Mouse (Mus musculus): ENCODE data around the gene Myo3b. TPM values are rescaled to one million over a fixed set of nuclear protein-coding genes. Genes with fewer than 3 reads are reported as not detected.

Myo3b gene
- polyA plus RNA-seq, 1 experiment from 2014 or later = 0.39 TPM

DNA sequence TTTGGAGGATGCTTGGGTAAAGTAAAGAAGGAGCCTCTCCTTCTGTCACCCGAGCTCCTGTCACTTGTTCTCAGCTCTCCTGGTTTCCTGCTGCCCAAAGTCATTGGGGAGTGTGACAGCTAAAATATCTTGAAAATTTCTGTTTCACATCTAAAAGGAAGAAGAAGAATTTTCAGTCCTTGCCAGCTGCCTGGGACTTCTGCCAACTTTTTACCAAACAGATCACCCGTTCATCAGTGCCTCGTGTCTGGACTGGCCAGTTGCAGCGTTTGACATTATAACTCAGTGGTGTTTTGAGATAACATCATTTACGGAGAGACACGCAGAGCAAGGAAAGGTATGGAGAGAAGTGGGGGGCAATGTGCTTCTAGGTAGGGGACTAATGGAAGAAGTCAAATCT, 20.7 kb upstream of the Myo3b start:
- no peaks in the 10 kb centered on the region for H3K4me1 ChIP-seq (ENCODE audit: control insufficient read depth, insufficient read depth, low read depth, low read length)
- no peaks in the 10 kb centered on the region for H3K9me3 ChIP-seq (ENCODE audit: control insufficient read depth, low read length)
- no peak overlapping the region for H3K4me3 ChIP-seq (ENCODE audit: low read length)
- no peak overlapping the region for H3K9ac ChIP-seq (ENCODE audit: low read depth, low read length)
- H3K27me3 ChIP-seq (replicated peaks; ENCODE audit: control insufficient read depth, insufficient read depth, low read length) = no peaks in the 10 kb centered on the region
- H3K4me2 ChIP-seq (ENCODE audit: low read length) = no peak overlapping the region
- no peak for ATAC-seq
- H3K27ac ChIP-seq (ENCODE audit: low read depth, low read length) = no peak overlapping the region
- WGBS = 67% methylated on average over 6 of the region's 6 CpGs
- H3K36me3 ChIP-seq (ENCODE audit: control insufficient read depth, insufficient read depth, low read length) = peaks cover 23% of the 10 kb centered on the region

DNA sequence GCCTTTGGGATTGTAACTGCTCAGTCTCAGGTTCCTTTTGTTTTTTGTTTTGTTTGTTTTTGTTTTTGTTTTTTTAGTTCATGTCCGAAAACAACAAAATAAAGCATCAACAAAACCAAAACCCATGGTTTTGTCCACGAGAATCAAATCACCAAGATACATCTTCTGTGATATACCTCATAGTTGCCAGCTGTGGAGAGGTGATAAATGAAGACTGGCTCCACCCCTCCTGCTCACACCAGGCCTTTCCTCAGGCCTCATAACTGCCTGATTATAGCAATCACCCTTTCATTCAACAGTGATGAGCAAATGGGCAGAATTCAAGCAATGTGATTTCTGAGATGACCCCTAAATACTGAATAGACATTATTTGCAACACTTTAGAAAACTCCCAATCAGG, 14.5 kb upstream of the Myo3b start:
- Histone ChIP-seq H3K27ac (ENCODE audit: low read depth, low read length) (no peak overlapping the region), H3K4me1 (ENCODE audit: control insufficient read depth, insufficient read depth, low read depth, low read length) (no peaks in the 10 kb centered on the region), H3K27me3 (replicated peaks; ENCODE audit: control insufficient read depth, insufficient read depth, low read length) (no peaks in the 10 kb centered on the region), H3K4me3 (ENCODE audit: low read length) (no peak overlapping the region), H3K9ac (ENCODE audit: low read depth, low read length) (no peak overlapping the region), H3K9me3 (ENCODE audit: control insufficient read depth, low read length) (no peaks in the 10 kb centered on the region; the same call in none of the 2 replicates), H3K4me2 (ENCODE audit: low read length) (no peak overlapping the region), H3K36me3 (ENCODE audit: control insufficient read depth, insufficient read depth, low read length) (peaks cover 14% of the 10 kb centered on the region)
- 94% methylated on average over 2 of the region's 2 CpGs for whole genome bisulfite sequencing
- ATAC-seq = no peak

DNA sequence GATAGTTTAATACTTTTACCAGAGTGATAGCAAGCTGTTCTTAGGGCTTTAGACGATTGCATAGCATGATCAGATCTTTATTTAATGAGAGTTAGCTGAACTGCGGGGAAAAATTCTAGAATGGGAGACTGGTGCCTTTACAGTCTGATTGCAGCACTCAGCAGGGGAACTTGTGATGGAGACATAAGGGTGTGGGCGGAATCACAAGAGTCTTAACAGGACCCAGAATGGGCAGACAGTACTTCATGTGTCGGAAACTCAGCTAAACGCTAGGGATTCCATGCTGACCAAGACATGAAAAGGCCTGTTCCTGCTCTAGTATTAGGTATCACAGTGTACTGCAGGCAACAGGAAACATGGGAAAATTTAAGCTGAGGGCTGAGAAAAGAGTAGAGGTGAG, 13.2 kb upstream of the Myo3b start:
- H3K27me3 ChIP-seq (replicated peaks; ENCODE audit: control insufficient read depth, insufficient read depth, low read length) = no peaks in the 10 kb centered on the region
- H3K36me3 ChIP-seq (ENCODE audit: control insufficient read depth, insufficient read depth, low read length) = peaks cover 14% of the 10 kb centered on the region
- H3K4me2 ChIP-seq (ENCODE audit: low read length) = no peak overlapping the region
- ATAC-seq = no peak
- no peaks in the 10 kb centered on the region for H3K4me1 ChIP-seq (ENCODE audit: control insufficient read depth, insufficient read depth, low read depth, low read length)
- peaks cover 2% of the 10 kb centered on the region for H3K9me3 ChIP-seq (ENCODE audit: control insufficient read depth, low read length)
- no peak overlapping the region for H3K27ac ChIP-seq (ENCODE audit: low read depth, low read length)
- no peak overlapping the region for H3K4me3 ChIP-seq (ENCODE audit: low read length)
- 91% methylated on average over 5 of the region's 5 CpGs for WGBS
- H3K9ac ChIP-seq (ENCODE audit: low read depth, low read length) = no peak overlapping the region

DNA sequence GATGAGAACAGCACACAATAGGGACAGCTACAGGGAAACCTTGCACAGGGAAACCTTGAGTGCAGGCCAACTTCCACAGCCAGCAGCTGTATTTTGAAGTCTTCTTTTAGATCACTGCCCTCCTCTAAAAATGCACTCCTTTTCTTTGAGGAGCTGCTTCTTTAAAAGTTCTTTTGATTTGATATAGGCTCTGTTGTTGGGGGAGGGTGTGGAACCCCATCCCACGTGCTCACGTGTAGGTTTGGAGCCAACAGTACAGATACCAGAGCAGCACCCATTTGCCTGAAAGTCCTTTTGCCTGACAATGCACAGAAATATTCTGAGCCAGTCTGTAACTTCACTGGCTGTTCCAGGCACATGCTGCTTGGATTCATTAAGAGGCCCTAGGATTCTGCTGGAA, 7.5 kb upstream of the Myo3b start:
- H3K27ac ChIP-seq (ENCODE audit: low read depth, low read length) = no peak overlapping the region
- no peak overlapping the region for H3K9ac ChIP-seq (ENCODE audit: low read depth, low read length)
- H3K36me3 ChIP-seq (ENCODE audit: control insufficient read depth, insufficient read depth, low read length) = 0 out of 2 replicates have a peak, but pooled peaks cover 3% of the 10 kb centered on the region
- peaks cover 2% of the 10 kb centered on the region for H3K9me3 ChIP-seq (ENCODE audit: control insufficient read depth, low read length)
- H3K27me3 ChIP-seq (replicated peaks; ENCODE audit: control insufficient read depth, insufficient read depth, low read length) = no peaks in the 10 kb centered on the region
- H3K4me1 ChIP-seq (ENCODE audit: control insufficient read depth, insufficient read depth, low read depth, low read length) = no peaks in the 10 kb centered on the region
- ATAC-seq = no peak
- no peak overlapping the region for H3K4me3 ChIP-seq (ENCODE audit: low read length)
- 89% methylated on average over 2 of the region's 2 CpGs for WGBS
- no peak overlapping the region for H3K4me2 ChIP-seq (ENCODE audit: low read length)

DNA sequence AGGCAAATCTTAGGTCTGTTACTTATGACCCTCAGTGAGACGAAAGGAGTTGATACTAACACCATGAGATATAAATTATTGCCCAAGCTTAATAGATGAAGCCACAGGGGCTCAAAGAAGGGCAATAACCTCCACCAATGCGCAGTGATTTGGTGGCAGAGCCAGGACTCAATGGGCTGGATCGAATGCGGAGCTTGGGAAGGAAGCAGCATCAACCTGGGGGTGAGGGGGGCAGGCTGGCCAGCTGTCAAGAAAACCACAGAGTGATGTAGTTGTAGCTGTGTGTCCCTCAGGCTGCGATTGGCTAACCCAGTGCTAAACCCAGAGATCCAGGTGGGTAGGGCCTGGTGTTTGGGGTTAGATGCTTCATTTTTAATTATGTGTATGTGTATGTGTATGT, 4.0 kb upstream of the Myo3b start:
- ATAC-seq = no peak
- 50% methylated on average over 5 of the region's 5 CpGs for WGBS
- H3K9ac ChIP-seq (ENCODE audit: low read depth, low read length) = no peak overlapping the region

DNA sequence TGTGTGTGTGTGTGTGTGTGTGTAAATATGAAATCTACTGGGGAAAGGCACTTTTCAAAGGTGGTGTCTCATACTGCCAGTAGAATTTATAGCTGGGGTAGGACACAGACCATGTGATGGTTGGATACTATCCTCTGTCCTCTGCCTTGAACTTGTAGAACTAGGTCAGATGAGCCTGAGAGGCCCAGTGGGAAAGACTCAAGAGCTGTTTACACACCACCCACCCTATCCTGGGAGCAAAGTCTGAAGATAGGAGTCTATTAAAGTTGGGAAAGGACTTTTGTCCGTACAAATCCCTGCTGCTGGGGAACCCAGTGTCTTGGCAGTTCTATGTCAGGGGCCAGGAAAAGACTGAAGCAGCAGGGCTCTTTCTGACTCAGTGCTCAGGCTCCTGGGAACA, 3.6 kb upstream of the Myo3b start:
- H3K4me1 ChIP-seq (ENCODE audit: control insufficient read depth, insufficient read depth, low read depth, low read length) = peaks cover 3% of the 10 kb centered on the region; the same call in 1 of the 2 replicates
- H3K27ac ChIP-seq (ENCODE audit: low read depth, low read length) = no peak overlapping the region
- H3K4me3 ChIP-seq (ENCODE audit: low read length) = no peak overlapping the region
- H3K27me3 ChIP-seq (replicated peaks; ENCODE audit: control insufficient read depth, insufficient read depth, low read length) = no peaks in the 10 kb centered on the region
- no peaks in the 10 kb centered on the region for H3K9me3 ChIP-seq (ENCODE audit: control insufficient read depth, low read length)
- ATAC-seq = no peak
- WGBS = 67% methylated on average over 1 of the region's 1 CpGs
- H3K36me3 ChIP-seq (ENCODE audit: control insufficient read depth, insufficient read depth, low read length) = no peaks in the 10 kb centered on the region
- no peak overlapping the region for H3K9ac ChIP-seq (ENCODE audit: low read depth, low read length)
- H3K4me2 ChIP-seq (ENCODE audit: low read length) = no peak overlapping the region

More for the DNA sequence above, 4.0 kb upstream of the Myo3b start:
- Histone ChIP-seq H3K4me3 (ENCODE audit: low read length) (no peak overlapping the region), H3K36me3 (ENCODE audit: control insufficient read depth, insufficient read depth, low read length) (no peaks in the 10 kb centered on the region), H3K27me3 (replicated peaks; ENCODE audit: control insufficient read depth, insufficient read depth, low read length) (no peaks in the 10 kb centered on the region), H3K9me3 (ENCODE audit: control insufficient read depth, low read length) (peaks cover under 1% of the 10 kb centered on the region; the same call in 1 of the 2 replicates), H3K4me2 (ENCODE audit: low read length) (no peak overlapping the region), H3K4me1 (ENCODE audit: control insufficient read depth, insufficient read depth, low read depth, low read length) (peaks cover 3% of the 10 kb centered on the region; the same call in 1 of the 2 replicates), H3K27ac (ENCODE audit: low read depth, low read length) (no peak overlapping the region)

DNA sequence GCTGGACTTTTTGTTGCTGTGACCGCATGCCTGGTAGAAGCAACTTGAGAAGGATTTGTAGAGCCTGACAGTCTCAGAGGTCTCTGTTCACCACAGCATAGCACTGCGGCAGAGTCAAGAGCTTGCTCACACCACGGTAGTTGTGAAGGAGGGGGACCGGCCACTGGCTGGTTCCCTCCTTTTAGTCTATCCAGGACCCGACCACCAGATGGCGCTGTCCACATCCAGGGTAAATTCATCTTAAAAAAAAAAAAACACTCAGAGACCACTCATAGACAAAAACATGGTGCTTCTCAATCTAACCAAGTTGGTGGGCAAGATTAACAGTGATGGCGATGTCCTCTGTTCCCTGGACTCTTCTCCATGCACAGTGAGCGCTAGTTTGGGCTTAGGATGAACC, 1.7 kb upstream of the Myo3b start:
- no peaks in the 10 kb centered on the region for H3K27me3 ChIP-seq (replicated peaks; ENCODE audit: control insufficient read depth, insufficient read depth, low read length)
- no peak overlapping the region for H3K4me2 ChIP-seq (ENCODE audit: low read length)
- peaks cover 3% of the 10 kb centered on the region; the same call in 1 of the 2 replicates for H3K4me1 ChIP-seq (ENCODE audit: control insufficient read depth, insufficient read depth, low read depth, low read length)
- H3K36me3 ChIP-seq (ENCODE audit: control insufficient read depth, insufficient read depth, low read length) = no peaks in the 10 kb centered on the region
- no peak overlapping the region for H3K27ac ChIP-seq (ENCODE audit: low read depth, low read length)
- no peak overlapping the region for H3K9ac ChIP-seq (ENCODE audit: low read depth, low read length)
- ATAC-seq = no peak
- H3K9me3 ChIP-seq (ENCODE audit: control insufficient read depth, low read length) = no peaks in the 10 kb centered on the region
- no peak overlapping the region for H3K4me3 ChIP-seq (ENCODE audit: low read length)
- 79% methylated on average over 8 of the region's 8 CpGs for WGBS

DNA sequence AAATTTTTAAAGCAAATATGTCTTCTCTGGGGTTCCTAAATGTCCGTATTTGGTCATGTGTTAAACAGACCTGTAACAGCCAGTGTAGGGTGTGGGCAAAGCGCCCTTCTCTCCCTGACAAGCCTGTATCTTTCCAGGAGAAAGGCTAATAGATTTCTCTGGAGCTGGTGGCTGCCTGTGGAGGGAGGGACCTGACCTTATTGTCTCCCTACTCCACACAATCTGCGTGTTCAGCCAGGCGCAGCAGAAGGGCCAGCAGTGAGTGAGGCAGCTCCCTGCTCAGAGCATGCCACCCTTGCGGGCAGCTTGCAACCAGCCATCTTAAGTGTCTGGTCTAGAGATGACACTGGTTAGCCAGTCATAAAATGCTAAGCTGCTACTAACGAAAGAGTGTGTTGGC, 5.5 kb downstream of the Myo3b start:
- Histone ChIP-seq H3K27me3 (replicated peaks; ENCODE audit: control insufficient read depth, insufficient read depth, low read length) (no peaks in the 10 kb centered on the region), H3K36me3 (ENCODE audit: control insufficient read depth, insufficient read depth, low read length) (no peaks in the 10 kb centered on the region), H3K4me1 (ENCODE audit: control insufficient read depth, insufficient read depth, low read depth, low read length) (peaks cover 3% of the 10 kb centered on the region; the same call in 1 of the 2 replicates), H3K4me2 (ENCODE audit: low read length) (no peak overlapping the region), H3K9me3 (ENCODE audit: control insufficient read depth, low read length) (no peaks in the 10 kb centered on the region), H3K4me3 (ENCODE audit: low read length) (no peak overlapping the region), H3K9ac (ENCODE audit: low read depth, low read length) (no peak overlapping the region), H3K27ac (ENCODE audit: low read depth, low read length) (no peak overlapping the region)
- ATAC-seq = peak; percentile 83
- 32% methylated on average over 6 of the region's 6 CpGs for WGBS

DNA sequence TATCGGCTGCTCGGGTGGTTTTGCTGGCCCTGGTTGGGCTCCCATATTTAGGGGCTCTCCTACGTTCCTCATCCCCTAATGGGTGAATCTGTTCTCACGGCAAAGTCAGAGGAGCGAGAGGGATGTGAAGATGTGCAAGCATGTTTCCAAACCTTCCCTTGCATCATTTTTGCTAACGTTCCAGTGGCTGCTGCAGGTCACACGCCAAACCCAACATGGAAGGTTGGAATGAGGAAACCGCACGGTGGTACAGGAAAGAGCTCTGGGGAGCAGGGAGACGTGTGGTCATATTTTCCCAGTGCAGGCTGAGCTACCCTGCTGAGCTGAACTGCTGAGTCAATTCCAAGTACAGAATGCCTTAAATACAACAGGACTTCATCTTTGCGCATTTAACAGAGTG, 8.9 kb downstream of the Myo3b start:
- WGBS = 90% methylated on average over 11 of the region's 11 CpGs
- no peak for ATAC-seq
- Histone ChIP-seq H3K27ac (ENCODE audit: low read depth, low read length) (no peak overlapping the region), H3K9ac (ENCODE audit: low read depth, low read length) (no peak overlapping the region), H3K4me2 (ENCODE audit: low read length) (no peak overlapping the region), H3K36me3 (ENCODE audit: control insufficient read depth, insufficient read depth, low read length) (no peaks in the 10 kb centered on the region), H3K9me3 (ENCODE audit: control insufficient read depth, low read length) (no peaks in the 10 kb centered on the region), H3K4me3 (ENCODE audit: low read length) (no peak overlapping the region), H3K4me1 (ENCODE audit: control insufficient read depth, insufficient read depth, low read depth, low read length) (peaks cover 3% of the 10 kb centered on the region; the same call in 1 of the 2 replicates), H3K27me3 (replicated peaks; ENCODE audit: control insufficient read depth, insufficient read depth, low read length) (no peaks in the 10 kb centered on the region)

DNA sequence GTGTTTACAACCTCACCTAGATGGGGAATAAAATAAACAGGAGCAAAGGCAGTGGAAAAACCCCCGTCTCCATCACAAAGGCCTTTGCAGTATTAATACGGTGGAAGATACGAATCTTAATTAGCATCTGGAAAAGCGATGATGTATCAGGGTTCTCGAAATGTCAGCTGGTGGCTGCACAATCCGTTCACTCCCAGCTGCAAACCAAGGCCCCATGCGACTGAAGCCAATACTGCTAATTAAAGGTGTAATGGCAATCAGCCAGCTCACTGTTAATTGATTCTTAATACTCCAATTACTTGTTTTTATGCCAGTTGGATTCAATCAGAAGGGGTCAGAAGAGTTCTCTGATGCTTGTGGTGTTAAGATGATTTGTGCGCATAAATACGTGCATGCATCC, 14.9 kb downstream of the Myo3b start:
- Histone ChIP-seq H3K27ac (ENCODE audit: low read depth, low read length) (no peak overlapping the region), H3K9ac (ENCODE audit: low read depth, low read length) (no peak overlapping the region), H3K4me3 (ENCODE audit: low read length) (no peak overlapping the region), H3K4me1 (ENCODE audit: control insufficient read depth, insufficient read depth, low read depth, low read length) (no peaks in the 10 kb centered on the region), H3K27me3 (replicated peaks; ENCODE audit: control insufficient read depth, insufficient read depth, low read length) (no peaks in the 10 kb centered on the region), H3K4me2 (ENCODE audit: low read length) (no peak overlapping the region), H3K9me3 (ENCODE audit: control insufficient read depth, low read length) (no peaks in the 10 kb centered on the region), H3K36me3 (ENCODE audit: control insufficient read depth, insufficient read depth, low read length) (no peaks in the 10 kb centered on the region)
- no peak for ATAC-seq
- WGBS = 48% methylated on average over 9 of the region's 9 CpGs
